Mouse (Mus musculus) testis, adult 2 months (tissue): ENCODE data around the gene Tspan12. TPM values are rescaled to one million over a fixed set of nuclear protein-coding genes. Genes with fewer than 3 reads are reported as not detected.

Experiments used
- H3K27ac ChIP-seq: fragments of 200-500 bp; 2 replicates; pipeline ENCODE4 v1.5.1; 2012; ENCODE audit warnings: low read depth, low read length; ENCODE audit not compliant: control insufficient read depth, insufficient read depth
- H3K27me3 ChIP-seq: fragments of 200-500 bp; 2 replicates; pipeline ENCODE4 v1.6.1; 2012; ENCODE audit warnings: mild to moderate bottlenecking, low read length, moderate library complexity; ENCODE audit not compliant: control insufficient read depth, insufficient read depth
- H3K36me3 ChIP-seq: fragments of 200-500 bp; 2 replicates; pipeline ENCODE4 v1.6.1; 2012; ENCODE audit warnings: mild to moderate bottlenecking, low read length; ENCODE audit not compliant: control insufficient read depth, insufficient read depth
- H3K4me1 ChIP-seq: fragments of 200-500 bp; 2 replicates; pipeline ENCODE4 v1.6.1; 2012; ENCODE audit warnings: low read length; ENCODE audit not compliant: control insufficient read depth, insufficient read depth
- H3K4me3 ChIP-seq: fragments of 200-500 bp; 2 replicates; pipeline ENCODE4 v1.5.1; 2012; ENCODE audit warnings: low read depth, mild to moderate bottlenecking, low read length, moderate library complexity, mixed read lengths; ENCODE audit not compliant: control insufficient read depth
- CTCF ChIP-seq: fragments of 200-500 bp; IDR thresholded peaks from 2 replicates; pipeline ENCODE4 v1.5.1; 2012; ENCODE audit warnings: low read depth, mild to moderate bottlenecking, inconsistent platforms, low read length, moderate library complexity; ENCODE audit not compliant: control insufficient read depth, insufficient read depth, insufficient replicate concordance
- POLR2A ChIP-seq: fragments of 200-500 bp; IDR thresholded peaks from 2 replicates; pipeline ENCODE4 v1.6.1; 2012; ENCODE audit warnings: low read depth, mild to moderate bottlenecking, inconsistent platforms, low read length, moderate library complexity; ENCODE audit not compliant: control insufficient read depth
- polyA plus RNA-seq: library from polyadenylated mRNA; depleted of rRNA; stranded (reverse); fragments of >200 nt; gene quantifications from 2 replicates; pipeline ENCODE4 v1.2.3, GENCODE M21; 2012

Gene Tspan12
- polyA plus RNA-seq, 1 experiment, result 1.8 TPM

- H3K4me3 ChIP-seq, result no peak overlapping the region
- H3K4me1 ChIP-seq, result peaks cover 12% of the 10 kb centered on the region
- H3K36me3 ChIP-seq, result no peaks in the 10 kb centered on the region
- TF ChIP-seq CTCF (no peak), POLR2A (no peak)
- H3K27me3 ChIP-seq, result no peaks in the 10 kb centered on the region
- H3K27ac ChIP-seq, result no peak overlapping the region
Measured at GRCm38 (mm10) chr6:21848808-21849207, 3.5 kb downstream of the Tspan12 start.

GRCm38 (mm10) chr6:21839976-21840775 lies 12.1 kb downstream of the Tspan12 start:
- Histone ChIP-seq H3K27me3 (no peaks in the 10 kb centered on the region), H3K4me3 (no peak overlapping the region), H3K4me1 (no peaks in the 10 kb centered on the region), H3K36me3 (no peaks in the 10 kb centered on the region), H3K27ac (no peak overlapping the region)
- no peak for TF ChIP-seq CTCF
- no peak for TF ChIP-seq POLR2A

- TF ChIP-seq POLR2A (no peak), CTCF (no peak)
- Histone ChIP-seq H3K4me1 (no peaks in the 10 kb centered on the region), H3K36me3 (no peaks in the 10 kb centered on the region), H3K27ac (no peak overlapping the region), H3K4me3 (no peak overlapping the region), H3K27me3 (no peaks in the 10 kb centered on the region)
Measured at GRCm38 (mm10) chr6:21839244-21839814, 13.0 kb downstream of the Tspan12 start.

GRCm38 (mm10) chr6:21833531-21833930 lies 18.8 kb downstream of the Tspan12 start:
- no peak overlapping the region for H3K4me3 ChIP-seq
- H3K4me1 ChIP-seq, result no peaks in the 10 kb centered on the region
- TF ChIP-seq CTCF, result no peak
- H3K27ac ChIP-seq, result no peak overlapping the region
- no peaks in the 10 kb centered on the region for H3K36me3 ChIP-seq
- H3K27me3 ChIP-seq, result no peaks in the 10 kb centered on the region

- Histone ChIP-seq H3K27ac (no peak overlapping the region), H3K36me3 (no peaks in the 10 kb centered on the region), H3K4me1 (no peaks in the 10 kb centered on the region), H3K27me3 (no peaks in the 10 kb centered on the region), H3K4me3 (no peak overlapping the region)
- no peak for TF ChIP-seq CTCF
- TF ChIP-seq POLR2A, result no peak
Measured at GRCm38 (mm10) chr6:21831871-21832270, 20.4 kb downstream of the Tspan12 start.

GRCm38 (mm10) chr6:21830931-21831330 lies 21.4 kb downstream of the Tspan12 start:
- no peak overlapping the region for H3K4me3 ChIP-seq
- H3K27me3 ChIP-seq, result no peaks in the 10 kb centered on the region
- TF ChIP-seq CTCF (no peak), POLR2A (no peak)
- H3K4me1 ChIP-seq, result no peaks in the 10 kb centered on the region
- no peak overlapping the region for H3K27ac ChIP-seq
- H3K36me3 ChIP-seq, result no peaks in the 10 kb centered on the region

- H3K4me3 ChIP-seq, result no peak overlapping the region
- H3K36me3 ChIP-seq, result no peaks in the 10 kb centered on the region
- no peaks in the 10 kb centered on the region for H3K4me1 ChIP-seq
- H3K27ac ChIP-seq, result no peak overlapping the region
- no peaks in the 10 kb centered on the region for H3K27me3 ChIP-seq
- TF ChIP-seq POLR2A (no peak), CTCF (no peak)
Measured at GRCm38 (mm10) chr6:21829930-21830329, 22.4 kb downstream of the Tspan12 start.
